Mouse (Mus musculus) heart, embryonic 12.5 days (tissue): ENCODE data around the gene Ankrd50. TPM values are rescaled to one million over a fixed set of nuclear protein-coding genes. Genes with fewer than 3 reads are reported as not detected.

Experiments
- ATAC-seq: fragments of 200-750 bp; cut with Nextera tagmentation; 2 replicates; pipeline ENCODE4 v1.8.0; 2017; ENCODE audit warnings: moderate TSS enrichment, moderate library complexity; ENCODE audit not compliant: insufficient number of reproducible peaks, low FRiP score
- H3K27ac ChIP-seq: fragments of 300-500 bp; sonication (generic); 2 replicates; pipeline ENCODE4 v1.5.1; 2016; ENCODE audit warnings: mild to moderate bottlenecking, moderate library complexity; ENCODE audit not compliant: poor library complexity, severe bottlenecking
- H3K27me3 ChIP-seq: fragments of 300-500 bp; sonication (generic); replicated peaks from 2 replicates; pipeline ENCODE4 v1.6.1; 2016; ENCODE audit warnings: mild to moderate bottlenecking, moderate library complexity
- H3K36me3 ChIP-seq: fragments of 300-500 bp; sonication (generic); 2 replicates; pipeline ENCODE4 v1.6.1; 2016; ENCODE audit warnings: mild to moderate bottlenecking, moderate library complexity
- H3K4me1 ChIP-seq: fragments of 300-500 bp; sonication (generic); replicated peaks from 2 replicates; pipeline ENCODE4 v1.6.1; 2016; ENCODE audit warnings: mild to moderate bottlenecking
- H3K4me2 ChIP-seq: fragments of 300-500 bp; sonication (generic); 2 replicates; pipeline ENCODE4 v1.6.1; 2016; ENCODE audit warnings: mild to moderate bottlenecking, moderate library complexity
- H3K4me3 ChIP-seq: fragments of 300-500 bp; sonication (generic); 2 replicates; pipeline ENCODE4 v1.5.1; 2016; ENCODE audit warnings: mild to moderate bottlenecking
- H3K9ac ChIP-seq: fragments of 300-500 bp; sonication (generic); 2 replicates; pipeline ENCODE4 v1.6.1; 2016; ENCODE audit warnings: mild to moderate bottlenecking, moderate library complexity
- H3K9me3 ChIP-seq: fragments of 300-500 bp; sonication (generic); replicated peaks from 2 replicates; pipeline ENCODE4 v1.6.1; 2016; ENCODE audit warnings: mild to moderate bottlenecking, moderate library complexity
- WGBS: fragments of 180-500 bp; shearing (Covaris S2); methylation state at CpG from one replicate; pipeline ENCODE4 v1.1.7; 2016; 5-methylcytosine and 5-hydroxymethylcytosine counted together
- polyA plus RNA-seq: library from polyadenylated mRNA; unstranded; fragments of >200 nt; fragmentation: Nextera tagmentation; extraction: Ambion mirVana; gene quantifications from 2 replicates; pipeline ENCODE4 v1.2.1, GENCODE M21; 2016

Gene Ankrd50
- polyA plus RNA-seq, 1 experiment from 2014 or later, result 27.3 TPM

GRCm38 (mm10) chr3:38434486-38434885 is 50.2 kb downstream of the Ankrd50 start:
- no peaks in the 10 kb centered on the region for H3K27me3 ChIP-seq
- peaks cover 9% of the 10 kb centered on the region for H3K4me1 ChIP-seq
- no peaks in the 10 kb centered on the region for H3K9me3 ChIP-seq
- no peak overlapping the region for H3K27ac ChIP-seq
- H3K4me2 ChIP-seq, result no peak overlapping the region
- no peaks in the 10 kb centered on the region for H3K36me3 ChIP-seq
- 89% methylated on average over 2 of the region's 2 CpGs for WGBS
- no peak for ATAC-seq
- H3K4me3 ChIP-seq, result no peak overlapping the region
- no peak overlapping the region for H3K9ac ChIP-seq

- Histone ChIP-seq H3K4me2 (no peak overlapping the region), H3K9me3 (no peaks in the 10 kb centered on the region), H3K27ac (no peak overlapping the region), H3K27me3 (no peaks in the 10 kb centered on the region), H3K36me3 (no peaks in the 10 kb centered on the region), H3K4me3 (no peak overlapping the region), H3K9ac (no peak overlapping the region), H3K4me1 (peaks cover 9% of the 10 kb centered on the region)
- 20% methylated on average over 11 of the region's 11 CpGs for WGBS
- no peak for ATAC-seq
Measured at GRCm38 (mm10) chr3:38433495-38434464, 50.9 kb downstream of the Ankrd50 start.

GRCm38 (mm10) chr3:38431461-38431860 is 53.2 kb downstream of the Ankrd50 start:
- WGBS, result 82% methylated on average over 5 of the region's 5 CpGs
- H3K27me3 ChIP-seq, result no peaks in the 10 kb centered on the region
- H3K4me2 ChIP-seq, result no peak overlapping the region
- H3K27ac ChIP-seq, result no peak overlapping the region
- peaks cover 17% of the 10 kb centered on the region for H3K4me1 ChIP-seq
- ATAC-seq, result no peak
- no peak overlapping the region for H3K9ac ChIP-seq
- no peaks in the 10 kb centered on the region for H3K36me3 ChIP-seq
- no peak overlapping the region for H3K4me3 ChIP-seq
- H3K9me3 ChIP-seq, result no peaks in the 10 kb centered on the region

GRCm38 (mm10) chr3:38431042-38431441 is 53.6 kb downstream of the Ankrd50 start:
- no peak for ATAC-seq
- Histone ChIP-seq H3K4me1 (peaks cover 17% of the 10 kb centered on the region), H3K27ac (no peak overlapping the region), H3K4me3 (no peak overlapping the region), H3K27me3 (no peaks in the 10 kb centered on the region), H3K4me2 (no peak overlapping the region), H3K9me3 (no peaks in the 10 kb centered on the region), H3K9ac (no peak overlapping the region), H3K36me3 (no peaks in the 10 kb centered on the region)
- 75% methylated on average over 6 of the region's 6 CpGs for WGBS

- Histone ChIP-seq H3K27me3 (no peaks in the 10 kb centered on the region), H3K9ac (no peak overlapping the region), H3K36me3 (no peaks in the 10 kb centered on the region), H3K4me3 (no peak overlapping the region), H3K9me3 (no peaks in the 10 kb centered on the region), H3K27ac (0 out of 2 replicates have a peak overlapping the region, but pooled peaks have one; percentile 38), H3K4me2 (no peak overlapping the region), H3K4me1 (peaks cover 8% of the 10 kb centered on the region)
- no peak for ATAC-seq
- WGBS, result 57% methylated on average over 1 of the region's 1 CpGs
Measured at GRCm38 (mm10) chr3:38427200-38427599, 57.4 kb downstream of the Ankrd50 start.

GRCm38 (mm10) chr3:38423966-38424365 is 60.7 kb downstream of the Ankrd50 start:
- ATAC-seq, result no peak
- no peak overlapping the region for H3K27ac ChIP-seq
- H3K4me3 ChIP-seq, result no peak overlapping the region
- H3K36me3 ChIP-seq, result no peaks in the 10 kb centered on the region
- WGBS, result 39% methylated on average over 4 of the region's 4 CpGs
- H3K4me1 ChIP-seq, result peaks cover 8% of the 10 kb centered on the region
- H3K9me3 ChIP-seq, result no peaks in the 10 kb centered on the region
- H3K4me2 ChIP-seq, result no peak overlapping the region
- no peaks in the 10 kb centered on the region for H3K27me3 ChIP-seq
- no peak overlapping the region for H3K9ac ChIP-seq

- no peak for ATAC-seq
- Histone ChIP-seq H3K4me2 (no peak overlapping the region), H3K9ac (no peak overlapping the region), H3K27me3 (no peaks in the 10 kb centered on the region), H3K36me3 (no peaks in the 10 kb centered on the region), H3K27ac (no peak overlapping the region), H3K4me1 (no peaks in the 10 kb centered on the region), H3K9me3 (no peaks in the 10 kb centered on the region), H3K4me3 (no peak overlapping the region)
- 74% methylated on average over 3 of the region's 3 CpGs for WGBS
Measured at GRCm38 (mm10) chr3:38419896-38420295, 64.7 kb downstream of the Ankrd50 start.

GRCm38 (mm10) chr3:38415292-38415930 is 69.2 kb downstream of the Ankrd50 start:
- Histone ChIP-seq H3K4me3 (no peak overlapping the region), H3K4me2 (no peak overlapping the region), H3K27me3 (no peaks in the 10 kb centered on the region), H3K27ac (no peak overlapping the region), H3K9ac (no peak overlapping the region), H3K36me3 (no peaks in the 10 kb centered on the region), H3K9me3 (no peaks in the 10 kb centered on the region), H3K4me1 (no peaks in the 10 kb centered on the region)
- 64% methylated on average over 3 of the region's 3 CpGs for WGBS
- ATAC-seq, result no peak
